Mouse (Mus musculus) limb, embryonic 10.5 days (tissue): ENCODE measurements around the gene Dnajc27. TPM values are rescaled to one million over a fixed set of nuclear protein-coding genes. Genes with fewer than 3 reads are reported as not detected.

ENCODE experiments used
- DNase-seq: peaks from one replicate; pipeline ENCODE4 v3.0.0-alpha.2; 2017; ENCODE audit warnings: low spot score
- H3K27ac ChIP-seq: fragments of 300-500 bp; sonication (generic); 2 replicates; pipeline ENCODE4 v1.5.1; 2016; ENCODE audit warnings: mild to moderate bottlenecking
- H3K27me3 ChIP-seq: fragments of 300-500 bp; sonication (generic); 2 replicates; pipeline ENCODE4 v1.6.1; 2016; ENCODE audit warnings: low read depth, mild to moderate bottlenecking; ENCODE audit not compliant: poor library complexity, severe bottlenecking
- H3K36me3 ChIP-seq: fragments of 300-500 bp; sonication (generic); 2 replicates; pipeline ENCODE4 v1.6.1; 2016; ENCODE audit warnings: mild to moderate bottlenecking, moderate library complexity
- H3K4me1 ChIP-seq: fragments of 300-500 bp; sonication (generic); 2 replicates; pipeline ENCODE4 v1.6.1; 2016
- H3K4me3 ChIP-seq: fragments of 300-500 bp; sonication (generic); 2 replicates; pipeline ENCODE4 v1.5.1; 2016; ENCODE audit warnings: mild to moderate bottlenecking, moderate library complexity
- H3K9me3 ChIP-seq: fragments of 300-500 bp; sonication (generic); replicated peaks from 2 replicates; pipeline ENCODE4 v1.6.1; 2016; ENCODE audit warnings: mild to moderate bottlenecking
- WGBS: fragments of 180-500 bp; shearing (Covaris S2); methylation state at CpG from one replicate; pipeline ENCODE4 v1.1.7; 2016; 5-methylcytosine and 5-hydroxymethylcytosine counted together
- polyA plus RNA-seq: library from polyadenylated mRNA; unstranded; fragments of >200 nt; fragmentation: Nextera tagmentation; extraction: Ambion mirVana; gene quantifications from 2 replicates; pipeline ENCODE4 v1.2.1, GENCODE M21; 2016

Gene Dnajc27
- polyA plus RNA-seq, 1 experiment from 2014 or later = 11.7 TPM

DNA sequence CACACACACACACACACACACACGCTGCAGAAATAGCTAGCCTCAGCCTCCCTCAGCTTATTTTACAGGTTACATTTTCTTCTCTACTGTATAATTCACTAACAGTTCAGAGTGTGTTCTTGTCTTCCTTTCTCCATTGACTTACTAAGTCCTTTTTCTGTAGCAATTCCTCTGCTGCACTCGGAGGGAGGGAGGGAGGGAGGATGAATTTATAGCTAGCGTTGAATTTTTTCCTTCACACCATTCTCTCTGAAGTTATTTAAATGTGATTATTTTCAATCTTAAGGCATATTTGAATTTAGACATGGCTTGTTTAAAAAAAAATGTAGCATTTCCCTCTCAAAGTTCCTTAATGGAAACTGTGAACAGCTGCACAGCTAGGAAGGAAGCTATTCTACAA, 34.8 kb downstream of the Dnajc27 start:
- Histone ChIP-seq H3K27ac (no peak overlapping the region), H3K9me3 (no peaks in the 10 kb centered on the region), H3K27me3 (no peaks in the 10 kb centered on the region), H3K36me3 (peaks cover 4% of the 10 kb centered on the region; the same call in 1 of the 2 replicates), H3K4me3 (no peak overlapping the region), H3K4me1 (no peaks in the 10 kb centered on the region)
- no peak for DNase-seq
- WGBS = 87% methylated on average over 3 of the region's 3 CpGs

- 80% methylated on average over 4 of the region's 4 CpGs for WGBS
- no peak for DNase-seq
- no peaks in the 10 kb centered on the region for H3K27me3 ChIP-seq
- no peaks in the 10 kb centered on the region for H3K9me3 ChIP-seq
- no peaks in the 10 kb centered on the region for H3K36me3 ChIP-seq
- no peak overlapping the region for H3K4me3 ChIP-seq
- peaks cover under 1% of the 10 kb centered on the region; the same call in 1 of the 2 replicates for H3K4me1 ChIP-seq
- H3K27ac ChIP-seq = no peak overlapping the region
Measured at GRCm38 (mm10) chr12:4117579-4117978, 35.2 kb downstream of the Dnajc27 start.

DNA sequence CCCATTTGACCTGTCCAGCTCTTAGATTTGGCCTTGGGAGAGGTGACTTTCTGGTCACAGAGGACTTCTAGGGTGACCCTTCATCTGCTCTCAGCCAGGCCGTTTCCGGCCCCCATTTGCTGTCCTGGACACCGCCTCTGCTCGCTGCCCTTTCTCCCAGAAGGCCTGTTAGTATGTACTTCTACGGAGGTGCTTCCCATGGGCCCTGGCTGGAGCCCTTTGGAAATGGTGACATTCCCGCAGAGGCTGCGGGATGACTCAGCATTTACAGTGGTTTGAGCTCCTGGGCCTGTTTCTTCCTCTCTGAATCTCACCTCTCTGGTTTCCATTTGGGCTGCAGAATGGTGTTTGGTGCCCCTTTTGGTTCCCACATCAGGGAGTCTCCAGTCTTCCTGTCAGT, 45.0 kb downstream of the Dnajc27 start:
- H3K4me3 ChIP-seq = no peak overlapping the region
- H3K27ac ChIP-seq = no peak overlapping the region
- no peak for DNase-seq
- H3K27me3 ChIP-seq = no peaks in the 10 kb centered on the region
- peaks cover 12% of the 10 kb centered on the region for H3K4me1 ChIP-seq
- 76% methylated on average over 7 of the region's 7 CpGs for WGBS
- no peaks in the 10 kb centered on the region; the same call in 1 of the 2 replicates for H3K36me3 ChIP-seq
- H3K9me3 ChIP-seq = no peaks in the 10 kb centered on the region; the same call in 1 of the 2 replicates

- Histone ChIP-seq H3K36me3 (peaks cover 20% of the 10 kb centered on the region), H3K4me3 (peak within 1 kb of the TSS; percentile 75), H3K27ac (peak within 1 kb of the TSS; percentile 90), H3K4me1 (peaks cover 32% of the 10 kb centered on the region), H3K9me3 (no peaks in the 10 kb centered on the region; the same call in 1 of the 2 replicates), H3K27me3 (no peaks in the 10 kb centered on the region)
- WGBS = under 1% methylated on average over 83 of the region's 83 CpGs
- peak; percentile 76 for DNase-seq
Measured at GRCm38 (mm10) chr12:4132941-4133846, 50.8 kb downstream of the Dnajc27 start, which contains the start of gene Adcy3. Gene Adcy3, plus strand, starts transcription at chr12:4133103.

GRCm38 (mm10) chr12:4133847-4134212, 51.4 kb downstream of the Dnajc27 start:
- H3K9me3 ChIP-seq = no peaks in the 10 kb centered on the region; the same call in 1 of the 2 replicates
- peak overlapping the region; percentile 90 for H3K27ac ChIP-seq
- peak overlapping the region; percentile 75 for H3K4me3 ChIP-seq
- 34% methylated on average over 11 of the region's 11 CpGs for WGBS
- peaks cover 32% of the 10 kb centered on the region for H3K4me1 ChIP-seq
- no peaks in the 10 kb centered on the region for H3K27me3 ChIP-seq
- peaks cover 20% of the 10 kb centered on the region for H3K36me3 ChIP-seq
- no peak for DNase-seq

GRCm38 (mm10) chr12:4143179-4143578, 60.8 kb downstream of the Dnajc27 start:
- no peaks in the 10 kb centered on the region for H3K27me3 ChIP-seq
- no peak overlapping the region for H3K27ac ChIP-seq
- no peak for DNase-seq
- H3K4me3 ChIP-seq = no peak overlapping the region
- WGBS = 94% methylated on average over 5 of the region's 5 CpGs
- H3K9me3 ChIP-seq = no peaks in the 10 kb centered on the region
- 0 out of 2 replicates have a peak, but pooled peaks cover 6% of the 10 kb centered on the region for H3K36me3 ChIP-seq
- 0 out of 2 replicates have a peak, but pooled peaks cover 4% of the 10 kb centered on the region for H3K4me1 ChIP-seq

- no peak overlapping the region for H3K4me3 ChIP-seq
- no peaks in the 10 kb centered on the region for H3K27me3 ChIP-seq
- no peaks in the 10 kb centered on the region for H3K9me3 ChIP-seq
- H3K4me1 ChIP-seq = no peaks in the 10 kb centered on the region
- no peaks in the 10 kb centered on the region for H3K36me3 ChIP-seq
- DNase-seq = no peak
- H3K27ac ChIP-seq = no peak overlapping the region
- 85% methylated on average over 2 of the region's 2 CpGs for WGBS
Measured at GRCm38 (mm10) chr12:4150936-4151335, 68.6 kb downstream of the Dnajc27 start.

- H3K27me3 ChIP-seq = no peaks in the 10 kb centered on the region
- 92% methylated on average over 3 of the region's 3 CpGs for WGBS
- DNase-seq = no peak
Measured at GRCm38 (mm10) chr12:4151969-4152368, 69.6 kb downstream of the Dnajc27 start.

DNA sequence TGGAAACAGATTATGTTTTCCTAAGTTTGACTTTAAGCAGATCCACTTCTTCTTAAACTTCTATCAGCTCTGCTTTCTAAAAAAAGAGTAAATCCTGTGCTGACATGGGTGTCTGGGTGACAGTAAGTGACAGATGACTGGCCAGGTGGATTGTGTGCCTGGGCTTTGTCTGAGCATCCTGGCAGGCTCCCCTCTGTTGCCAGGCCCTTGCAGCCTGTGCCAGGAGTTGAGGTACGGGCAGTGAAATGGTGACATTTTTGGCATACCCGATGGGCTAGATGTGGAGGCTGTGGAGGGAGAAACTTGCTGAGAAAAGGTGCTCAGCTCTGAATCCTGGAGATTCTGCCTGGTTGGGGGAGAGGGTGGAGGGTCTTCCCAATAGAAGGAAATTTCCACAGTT, 75.1 kb downstream of the Dnajc27 start:
- no peak overlapping the region for H3K4me3 ChIP-seq
- no peak for DNase-seq
- no peak overlapping the region for H3K27ac ChIP-seq
- no peaks in the 10 kb centered on the region for H3K9me3 ChIP-seq
- no peaks in the 10 kb centered on the region for H3K36me3 ChIP-seq
- 88% methylated on average over 2 of the region's 2 CpGs for WGBS
- no peaks in the 10 kb centered on the region for H3K27me3 ChIP-seq
- peaks cover 10% of the 10 kb centered on the region for H3K4me1 ChIP-seq

More at GRCm38 (mm10) chr12:4151969-4152368, 69.6 kb downstream of the Dnajc27 start:
- Histone ChIP-seq H3K36me3 (no peaks in the 10 kb centered on the region), H3K27ac (no peak overlapping the region), H3K4me1 (no peaks in the 10 kb centered on the region), H3K9me3 (no peaks in the 10 kb centered on the region), H3K4me3 (no peak overlapping the region)

GRCm38 (mm10) chr12:4158179-4158578, 75.8 kb downstream of the Dnajc27 start:
- no peak overlapping the region for H3K4me3 ChIP-seq
- 88% methylated on average over 3 of the region's 3 CpGs for WGBS
- H3K4me1 ChIP-seq = peaks cover 10% of the 10 kb centered on the region
- no peak overlapping the region for H3K27ac ChIP-seq
- H3K36me3 ChIP-seq = no peaks in the 10 kb centered on the region
- no peaks in the 10 kb centered on the region for H3K9me3 ChIP-seq
- no peaks in the 10 kb centered on the region for H3K27me3 ChIP-seq
- no peak for DNase-seq

DNA sequence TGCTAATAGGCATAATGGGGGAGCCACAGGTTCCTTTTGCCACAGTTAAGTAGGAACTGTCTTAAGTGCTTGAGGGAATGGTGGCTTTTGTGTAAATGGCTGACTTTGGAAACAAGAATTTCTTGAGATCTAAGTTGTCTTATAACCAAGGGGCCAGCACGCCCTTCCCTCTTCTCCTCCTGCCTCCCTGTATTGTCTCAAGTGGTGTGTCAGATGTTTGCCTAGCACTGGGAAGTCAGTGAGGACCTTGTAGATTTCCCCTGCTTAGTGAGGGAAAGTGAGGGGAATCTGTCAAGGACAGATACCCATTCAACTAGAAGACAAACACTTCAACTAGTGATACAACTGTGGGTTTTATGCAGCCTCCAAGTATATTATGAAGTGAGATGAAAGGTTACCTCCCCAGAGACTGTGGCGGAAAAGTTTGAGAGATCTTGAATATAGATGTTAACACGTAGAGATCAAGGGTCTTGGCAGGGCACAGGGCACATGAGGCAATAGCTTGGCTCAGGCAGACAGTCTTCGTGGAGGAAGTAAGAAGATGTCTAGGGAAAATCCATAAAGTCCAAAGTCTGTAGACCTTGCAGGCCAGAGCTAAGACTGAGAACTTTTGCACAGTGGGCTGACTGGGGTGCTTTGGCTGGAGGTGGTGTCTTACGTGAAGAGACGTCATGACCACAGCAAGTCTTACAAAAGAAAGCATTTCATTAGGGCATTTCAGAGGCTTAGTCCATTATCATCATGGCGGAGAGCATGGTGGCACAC, 76.7 kb downstream of the Dnajc27 start:
- H3K4me1 ChIP-seq = peaks cover 10% of the 10 kb centered on the region
- 95% methylated on average over 7 of the region's 7 CpGs for WGBS
- H3K27ac ChIP-seq = no peak overlapping the region
- no peak for DNase-seq
- no peaks in the 10 kb centered on the region for H3K27me3 ChIP-seq
- H3K4me3 ChIP-seq = no peak overlapping the region
- H3K9me3 ChIP-seq = no peaks in the 10 kb centered on the region
- no peaks in the 10 kb centered on the region for H3K36me3 ChIP-seq
